In genomic region chr7:71706201-71706600, GRCm38 (mm10) we compare ENCODE assay signal across 12 mouse cellular contexts.
DNase-seq lines count a peak whose midpoint lies in the region; ATAC-seq and TF ChIP-seq lines count a peak whose summit lies in the region.
"Had no signal": no experiment of that assay in that cellular context is flagged by ENCODE, and none has a peak within 500 bp of the region (broad histone marks: within the 10 kb centered on the region; RNA-seq: fewer than 3 reads in every experiment).

No protein-coding gene starts in this region.

- no peak for TF ChIP-seq CTCF in kidney, postnatal 0 days (IDR thresholded peaks at IDR 0.05; ENCODE audit: low read depth)

- ATAC-seq in kidney, postnatal 0 days (replicated peaks; ENCODE audit: low FRiP score, low read depth) = no peak
- ATAC-seq in forebrain, embryonic 16.5 days = 0 out of 2 replicates have a peak, but pooled peaks have one; percentile 9

- no peaks in the 10 kb centered on the region for H3K9me3 ChIP-seq in kidney, postnatal 0 days (replicated peaks; ENCODE audit: low read length)
- no peaks in the 10 kb centered on the region for H3K9me3 ChIP-seq in forebrain, embryonic 16.5 days (ENCODE audit: control insufficient read depth, low read length)
- H3K9me3 ChIP-seq: limb, embryonic 15.5 days; megakaryocyte, embryonic 14.5 days had no signal

- peak overlapping the region; percentile 81 for H3K4me2 ChIP-seq in kidney, postnatal 0 days (ENCODE audit: low read length)
- peak overlapping the region; percentile 86; the same call in 1 of the 2 replicates for H3K4me2 ChIP-seq in forebrain, embryonic 16.5 days (ENCODE audit: low read length)

- no peaks in the 10 kb centered on the region for H3K27me3 ChIP-seq in kidney, postnatal 0 days (ENCODE audit: insufficient read depth, low read length)
- no peaks in the 10 kb centered on the region for H3K27me3 ChIP-seq in forebrain, embryonic 16.5 days (replicated peaks; ENCODE audit: control insufficient read depth, insufficient read depth, low read length)

- H3K9ac ChIP-seq in kidney, postnatal 0 days (ENCODE audit: low read depth, low read length) = no peak overlapping the region
- H3K9ac ChIP-seq in forebrain, embryonic 16.5 days (replicated peaks; ENCODE audit: low read depth, low read length) = peak overlapping the region; percentile 95; the same call in 1 of the 2 replicates

- no peak overlapping the region for H3K27ac ChIP-seq in kidney, postnatal 0 days
- no peak overlapping the region for H3K27ac ChIP-seq in forebrain, embryonic 16.5 days (ENCODE audit: low read length)
- H3K27ac ChIP-seq: limb, embryonic 15.5 days had no signal

- H3K36me3 ChIP-seq in kidney, postnatal 0 days (ENCODE audit: insufficient read depth, low read length) = no peaks in the 10 kb centered on the region
- H3K36me3 ChIP-seq in forebrain, embryonic 16.5 days (ENCODE audit: control insufficient read depth, insufficient read depth) = no peaks in the 10 kb centered on the region
- H3K36me3 ChIP-seq: limb, embryonic 15.5 days had no signal

- intact Hi-C loops in left cerebral cortex, postnatal 4 days (cut with DNase I) = no loop called here

- no peak overlapping the region for H3K4me3 ChIP-seq in kidney, postnatal 0 days (replicated peaks; ENCODE audit: low read depth, low read length)
- H3K4me3 ChIP-seq in forebrain, embryonic 16.5 days (replicated peaks; ENCODE audit: low read length) = no peak overlapping the region; the same call in 1 of the 2 replicates

- 50% methylated on average over 3 of the region's 3 CpGs for WGBS in kidney, postnatal 0 days
- WGBS in forebrain, embryonic 16.5 days = 32% methylated on average over 3 of the region's 3 CpGs

- H3K4me1 ChIP-seq in kidney, postnatal 0 days (replicated peaks; ENCODE audit: insufficient read depth, low read length) = no peaks in the 10 kb centered on the region
- H3K4me1 ChIP-seq in forebrain, embryonic 16.5 days (replicated peaks; ENCODE audit: control insufficient read depth, insufficient read depth, low read length) = peaks cover 5% of the 10 kb centered on the region; the same call in 1 of the 2 replicates

- peak; percentile 41 for DNase-seq in embryo, embryonic 10.5 days (ENCODE audit: low spot score)
- DNase-seq in embryo, embryonic 10 days (ENCODE audit: low spot score) = no peak
- DNase-seq in kidney, postnatal 0 days (ENCODE audit: low spot score) = peak; percentile 8
- no peak for DNase-seq in kidney, postnatal 36 days
- DNase-seq in neural tube, embryonic 10.5 days (ENCODE audit: extremely low spot score, low spot score) = peak; percentile 18
- no peak for DNase-seq in left cerebral cortex, postnatal 4 days
- no peak for DNase-seq in frontal cortex, adult 2 months (ENCODE audit: extremely low spot score in 1 of 2, low spot score in 1 of 2)
- DNase-seq: cerebellum, adult 11-12 months; thymus, postnatal 4 days had no signal

Comparison
In these comparisons a context has a peak if more than half of its experiments do, and no peak if none do; other contexts are left out.
1. DNase-seq: peak in embryo, embryonic 10.5 days (single experiment), kidney, postnatal 0 days (single experiment) and neural tube, embryonic 10.5 days (single experiment); none in embryo, embryonic 10 days (single experiment), kidney, postnatal 36 days (0 of 2), left cerebral cortex, postnatal 4 days (single experiment) and frontal cortex, adult 2 months (0 of 2).